Mouse (Mus musculus): ENCODE measurements around the gene Elovl5.

Elovl5 gene

GRCm38 (mm10) chr9:77954981-77955380, 37.8 kb downstream of the Elovl5 start:
- no peak for DNase-seq (ENCODE audit: low read depth, low spot score)

- no peak for DNase-seq (ENCODE audit: low read depth, low spot score)
Measured at GRCm38 (mm10) chr9:77955511-77955910, 38.3 kb downstream of the Elovl5 start.

GRCm38 (mm10) chr9:77955964-77956363, 38.8 kb downstream of the Elovl5 start:
- DNase-seq (ENCODE audit: low read depth, low spot score) = no peak

- DNase-seq (ENCODE audit: low read depth, low spot score) = no peak
Measured at GRCm38 (mm10) chr9:77958327-77958726, 41.2 kb downstream of the Elovl5 start.

GRCm38 (mm10) chr9:77959759-77960158, 42.6 kb downstream of the Elovl5 start:
- DNase-seq (ENCODE audit: low read depth, low spot score) = no peak

- no peak for DNase-seq (ENCODE audit: low read depth, low spot score)
Measured at GRCm38 (mm10) chr9:77961350-77961749, 44.2 kb downstream of the Elovl5 start.

- DNase-seq (ENCODE audit: low read depth, low spot score) = no peak
Measured at GRCm38 (mm10) chr9:77964084-77964483, 46.9 kb downstream of the Elovl5 start.

GRCm38 (mm10) chr9:77965287-77965686, 48.1 kb downstream of the Elovl5 start:
- no peak for DNase-seq (ENCODE audit: low read depth, low spot score)

GRCm38 (mm10) chr9:77965768-77966552, 48.8 kb downstream of the Elovl5 start:
- DNase-seq (ENCODE audit: low read depth, low spot score) = no peak

- no peak for DNase-seq (ENCODE audit: low read depth, low spot score)
Measured at GRCm38 (mm10) chr9:77966861-77967260, 49.7 kb downstream of the Elovl5 start.

GRCm38 (mm10) chr9:77967584-77968163, 50.5 kb downstream of the Elovl5 start:
- peak; percentile 89 for DNase-seq (ENCODE audit: low read depth, low spot score)

- no peak for DNase-seq (ENCODE audit: low read depth, low spot score)
Measured at GRCm38 (mm10) chr9:77969192-77969953, 52.2 kb downstream of the Elovl5 start.

GRCm38 (mm10) chr9:77979000-77979399, 61.8 kb downstream of the Elovl5 start:
- no peak for DNase-seq (ENCODE audit: low read depth, low spot score)

- no peak for DNase-seq (ENCODE audit: low read depth, low spot score)
Measured at GRCm38 (mm10) chr9:77982616-77983015, 65.5 kb downstream of the Elovl5 start.

GRCm38 (mm10) chr9:77983521-77983920, 66.4 kb downstream of the Elovl5 start:
- DNase-seq (ENCODE audit: low read depth, low spot score) = no peak

GRCm38 (mm10) chr9:77986153-77986795, 69.1 kb downstream of the Elovl5 start:
- no peak for DNase-seq (ENCODE audit: low read depth, low spot score)

- no peak for DNase-seq (ENCODE audit: low read depth, low spot score)
Measured at GRCm38 (mm10) chr9:77989626-77990025, 72.5 kb downstream of the Elovl5 start.

GRCm38 (mm10) chr9:77990278-77990677, 73.1 kb downstream of the Elovl5 start:
- DNase-seq (ENCODE audit: low read depth, low spot score) = no peak

- peak; percentile 86 for DNase-seq (ENCODE audit: low read depth, low spot score)
Measured at GRCm38 (mm10) chr9:77991650-77992049, 74.5 kb downstream of the Elovl5 start.

- DNase-seq (ENCODE audit: low read depth, low spot score) = no peak
Measured at GRCm38 (mm10) chr9:77992276-77992675, 75.1 kb downstream of the Elovl5 start.

GRCm38 (mm10) chr9:77993101-77993500, 75.9 kb downstream of the Elovl5 start:
- DNase-seq (ENCODE audit: low read depth, low spot score) = no peak
